Mouse (Mus musculus): ENCODE measurements around the gene Socs5.

Socs5 gene

DNA sequence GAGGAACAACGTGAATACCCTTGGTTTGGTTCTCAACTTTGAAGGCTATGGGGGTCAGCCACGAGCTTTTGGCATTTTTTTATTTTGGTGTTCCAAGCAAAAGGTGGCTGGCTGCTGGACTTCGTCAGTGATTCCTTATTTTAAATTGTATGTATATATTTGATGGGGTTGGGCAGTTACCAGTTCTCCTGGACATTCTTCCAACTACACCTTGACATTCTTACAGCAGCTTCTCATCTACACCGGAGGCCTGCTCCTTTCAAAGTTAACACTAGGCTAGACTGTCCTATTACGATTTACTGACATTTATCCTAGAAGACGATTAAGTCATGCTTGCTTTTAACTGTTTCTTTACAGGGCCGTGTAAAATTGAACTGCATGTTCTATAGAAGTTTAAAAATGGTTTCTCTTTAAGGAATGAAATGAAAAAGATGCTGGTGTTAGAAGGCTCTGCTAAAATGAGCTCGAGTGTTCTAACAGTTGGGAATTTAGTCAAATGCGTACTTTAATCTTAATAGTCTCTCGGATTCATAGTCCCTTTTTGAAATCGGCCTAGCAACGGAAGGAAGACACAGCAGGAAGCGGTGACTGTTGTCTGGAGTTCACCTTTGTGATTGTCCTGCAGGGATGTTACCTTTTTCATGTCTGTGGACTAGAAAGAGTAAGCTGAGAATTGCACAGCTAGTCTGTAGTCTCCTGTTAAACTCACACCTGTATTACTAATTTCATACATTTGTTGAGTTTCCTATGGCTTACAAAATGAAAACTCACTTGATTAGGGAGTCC lies 1.2 kb downstream of the Socs5 start:
- no peak for DNase-seq (ENCODE audit: low spot score)

- DNase-seq (ENCODE audit: low spot score) = no peak
These were observed 2.0 kb downstream of the Socs5 start for GRCm38 (mm10) chr17:87109504-87109903.

GRCm38 (mm10) chr17:87112852-87113592 lies 5.5 kb downstream of the Socs5 start:
- DNase-seq (ENCODE audit: low spot score) = no peak

- no peak for DNase-seq (ENCODE audit: low spot score)
These were observed 8.1 kb downstream of the Socs5 start for GRCm38 (mm10) chr17:87115615-87116014.

GRCm38 (mm10) chr17:87118966-87119526 lies 11.6 kb downstream of the Socs5 start:
- no peak for DNase-seq (ENCODE audit: low spot score)

GRCm38 (mm10) chr17:87125344-87125743 lies 17.9 kb downstream of the Socs5 start:
- no peak for DNase-seq (ENCODE audit: low spot score)

GRCm38 (mm10) chr17:87132258-87132657 lies 24.8 kb downstream of the Socs5 start:
- no peak for DNase-seq (ENCODE audit: low spot score)

DNA sequence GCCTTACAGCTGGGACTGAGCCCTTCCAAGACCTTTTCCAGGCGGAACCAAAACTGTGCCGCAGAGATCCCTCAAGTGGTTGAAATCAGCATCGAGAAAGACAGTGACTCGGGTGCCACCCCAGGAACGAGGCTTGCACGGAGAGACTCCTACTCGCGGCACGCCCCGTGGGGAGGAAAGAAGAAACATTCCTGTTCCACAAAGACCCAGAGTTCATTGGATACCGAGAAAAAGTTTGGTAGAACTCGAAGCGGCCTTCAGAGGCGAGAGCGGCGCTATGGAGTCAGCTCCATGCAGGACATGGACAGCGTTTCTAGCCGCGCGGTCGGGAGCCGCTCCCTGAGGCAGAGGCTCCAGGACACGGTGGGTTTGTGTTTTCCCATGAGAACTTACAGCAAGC lies 26.3 kb downstream of the Socs5 start:
- DNase-seq (ENCODE audit: low spot score) = no peak

GRCm38 (mm10) chr17:87134631-87135030 lies 27.2 kb downstream of the Socs5 start:
- no peak for DNase-seq (ENCODE audit: low spot score)

DNA sequence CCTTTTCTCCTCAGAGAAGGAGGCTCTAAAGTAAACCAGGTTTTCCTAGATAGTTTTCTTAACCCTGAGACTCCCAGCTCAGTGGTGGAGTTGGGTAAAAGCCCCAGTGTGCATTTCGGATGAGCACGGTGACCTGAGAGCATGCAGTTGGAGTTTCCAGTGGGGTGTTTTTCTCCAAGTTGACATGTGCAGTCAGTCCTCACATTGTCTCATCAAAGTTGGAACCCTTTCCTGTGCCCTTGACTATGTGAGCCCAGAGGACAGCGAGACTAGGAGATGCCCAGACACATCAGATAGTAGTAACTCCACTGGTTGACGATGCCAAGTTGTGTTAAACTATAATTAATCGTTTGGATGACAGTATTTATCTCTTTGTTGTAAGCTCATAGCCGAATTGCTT lies 28.3 kb downstream of the Socs5 start:
- no peak for DNase-seq (ENCODE audit: low spot score)

GRCm38 (mm10) chr17:87141188-87141935 lies 33.9 kb downstream of the Socs5 start:
- DNase-seq (ENCODE audit: low spot score) = no peak

- DNase-seq (ENCODE audit: low spot score) = no peak
These were observed 34.8 kb downstream of the Socs5 start for GRCm38 (mm10) chr17:87142271-87142670.

DNA sequence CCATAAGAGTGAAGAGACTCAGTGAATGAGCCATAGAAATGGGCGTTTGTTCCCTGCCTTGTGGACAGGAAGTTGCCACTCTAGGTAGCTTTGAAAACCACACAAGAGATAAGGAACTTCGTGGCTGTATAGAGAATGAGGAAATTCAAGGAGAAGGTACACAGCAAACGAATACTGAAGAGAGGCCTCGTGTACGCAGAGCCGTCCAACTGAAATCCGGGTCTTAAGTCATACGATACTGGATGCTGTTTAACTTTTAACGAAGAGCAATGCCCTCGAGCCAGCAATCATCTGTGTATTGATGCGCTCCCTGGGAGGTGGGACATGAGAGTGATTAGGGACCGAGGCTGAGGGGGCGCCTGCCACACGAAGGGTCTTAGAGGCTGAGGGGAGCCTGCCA lies 35.7 kb downstream of the Socs5 start:
- DNase-seq (ENCODE audit: low spot score) = no peak

DNA sequence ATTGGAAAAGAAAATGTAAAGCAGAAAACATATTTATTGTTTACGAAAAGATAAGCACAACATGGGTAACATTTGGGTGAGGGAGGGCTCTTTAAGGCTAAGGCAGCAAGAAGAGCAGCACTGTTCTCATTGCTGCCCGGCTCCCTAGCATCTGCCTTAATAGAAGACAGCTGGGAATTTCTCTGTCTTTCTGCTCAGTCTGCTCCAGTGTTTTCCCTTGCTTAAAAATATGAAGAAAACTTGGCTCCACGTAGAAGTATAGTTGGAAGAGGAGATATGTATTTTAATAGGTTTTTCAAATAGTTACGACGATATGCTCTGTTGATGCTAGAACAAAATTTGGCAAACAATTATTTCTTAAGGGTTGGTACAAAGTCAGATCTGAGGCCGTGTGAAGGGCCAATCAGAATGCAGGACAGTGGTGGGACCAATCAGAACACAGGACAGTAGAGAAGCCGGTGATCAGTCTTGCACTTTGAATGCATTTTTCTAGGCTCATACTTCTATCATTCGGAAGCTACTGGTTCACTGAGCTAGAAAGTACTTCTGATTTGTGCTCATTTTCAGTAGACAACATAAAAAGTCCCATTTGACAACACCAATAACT lies 39.0 kb downstream of the Socs5 start:
- DNase-seq (ENCODE audit: low spot score) = no peak

DNA sequence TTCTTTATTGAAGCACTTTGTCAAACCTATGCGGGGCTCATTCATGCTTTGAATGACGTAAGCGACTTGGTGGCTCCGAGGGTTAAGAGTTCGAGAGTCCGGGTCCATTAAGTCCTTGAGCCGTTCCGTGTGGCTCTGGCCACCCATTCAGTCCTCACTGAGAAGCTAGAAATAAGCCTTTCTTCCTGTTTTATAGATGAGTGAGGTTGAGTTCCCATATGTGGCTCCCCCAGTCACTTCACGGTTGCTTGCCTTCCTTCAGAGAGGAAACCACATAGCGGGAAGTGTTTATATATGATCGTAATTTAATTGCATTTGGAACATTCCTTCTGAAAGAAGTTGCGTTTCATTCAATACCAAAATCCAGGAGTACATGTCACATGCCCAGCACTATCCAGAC lies 42.3 kb downstream of the Socs5 start:
- DNase-seq (ENCODE audit: low spot score) = no peak

GRCm38 (mm10) chr17:87152984-87153383 lies 45.5 kb downstream of the Socs5 start:
- no peak for DNase-seq (ENCODE audit: low spot score)

- DNase-seq (ENCODE audit: low spot score) = no peak
These were observed 48.2 kb downstream of the Socs5 start for GRCm38 (mm10) chr17:87155664-87156063.

DNA sequence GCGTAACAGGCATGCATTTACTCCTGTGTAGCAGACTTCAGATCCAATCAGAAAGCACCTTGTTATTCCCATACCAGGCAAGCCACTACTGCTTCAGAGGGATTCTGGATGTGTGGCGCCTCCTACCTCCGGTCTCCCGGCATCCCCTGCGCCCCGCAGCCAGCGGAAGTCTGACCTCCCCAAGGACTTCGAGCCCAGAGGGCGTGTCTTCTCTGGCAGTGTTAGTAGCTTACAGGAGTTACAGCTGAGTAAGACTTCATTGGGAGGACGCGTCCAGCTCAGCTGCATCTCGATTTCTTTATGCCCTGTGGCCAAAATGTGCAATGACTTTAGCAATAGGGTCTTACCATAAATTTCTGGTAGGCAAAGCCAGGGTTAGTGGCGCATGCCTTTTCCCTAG lies 50.3 kb downstream of the Socs5 start:
- DNase-seq (ENCODE audit: low spot score) = no peak

DNA sequence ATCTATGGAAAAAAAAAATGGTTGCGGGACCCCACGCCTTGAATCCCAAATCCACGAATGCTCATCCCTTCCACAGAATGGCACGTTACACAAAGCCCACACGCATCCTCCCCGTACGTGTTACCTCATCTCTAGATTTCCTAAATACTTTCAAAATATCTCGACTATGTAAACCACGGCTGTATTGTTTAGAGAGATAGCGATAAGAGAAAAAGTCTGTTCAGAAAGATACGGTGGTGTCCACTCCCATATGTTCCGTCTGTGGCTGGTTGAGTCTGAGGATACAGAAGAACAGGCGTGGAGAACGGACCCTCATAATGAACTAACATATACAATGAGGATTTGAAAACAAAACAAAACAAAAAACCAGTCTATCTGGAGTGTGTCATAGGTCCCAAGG lies 51.1 kb downstream of the Socs5 start:
- DNase-seq (ENCODE audit: low spot score) = no peak

GRCm38 (mm10) chr17:87160270-87160669 lies 52.8 kb downstream of the Socs5 start:
- no peak for DNase-seq (ENCODE audit: low spot score)

GRCm38 (mm10) chr17:87164312-87164922 lies 56.9 kb downstream of the Socs5 start:
- no peak for DNase-seq (ENCODE audit: low spot score)

- DNase-seq (ENCODE audit: low spot score) = no peak
These were observed 59.9 kb downstream of the Socs5 start for GRCm38 (mm10) chr17:87167407-87167806.
